Mouse (Mus musculus): ENCODE results near the gene Klk1b21.
"Not testable (repeated sequence)": the region's sequence is repeated elsewhere in the genome, so short reads cannot be mapped to it uniquely, and the experiment has no call there.

Klk1b21 gene

GRCm38 (mm10) chr7:44102028-44102427 is at the start of gene Klk1b21:
Klk1b21 (plus strand) TSS chr7:44102328.
- not testable (repeated sequence) for DNase-seq

GRCm38 (mm10) chr7:44072117-44072516 is 30.0 kb upstream of the Klk1b21 start:
- DNase-seq, result no peak

- no peak for DNase-seq
Measured at GRCm38 (mm10) chr7:44077703-44078102, 24.4 kb upstream of the Klk1b21 start.

- no peak for DNase-seq
Measured at GRCm38 (mm10) chr7:44096111-44096510, 6.0 kb upstream of the Klk1b21 start.

GRCm38 (mm10) chr7:44112373-44112772 is 10.2 kb downstream of the Klk1b21 start, which contains the start of gene Klk1b22:
Klk1b22 (plus strand) TSS chr7:44112673.
- DNase-seq, result no peak

GRCm38 (mm10) chr7:44123445-44123844 is 21.3 kb downstream of the Klk1b21 start:
- DNase-seq, result no peak

- DNase-seq, result no peak
Measured at GRCm38 (mm10) chr7:44136467-44136866, 34.3 kb downstream of the Klk1b21 start, which contains the start of gene Klk1b16. Klk1b16 (plus strand) TSS chr7:44136767.

All from cerebellum, postnatal 36 days (tissue).